Mouse (Mus musculus): ENCODE data around the gene 1700015F17Rik.

Gene 1700015F17Rik

DNA sequence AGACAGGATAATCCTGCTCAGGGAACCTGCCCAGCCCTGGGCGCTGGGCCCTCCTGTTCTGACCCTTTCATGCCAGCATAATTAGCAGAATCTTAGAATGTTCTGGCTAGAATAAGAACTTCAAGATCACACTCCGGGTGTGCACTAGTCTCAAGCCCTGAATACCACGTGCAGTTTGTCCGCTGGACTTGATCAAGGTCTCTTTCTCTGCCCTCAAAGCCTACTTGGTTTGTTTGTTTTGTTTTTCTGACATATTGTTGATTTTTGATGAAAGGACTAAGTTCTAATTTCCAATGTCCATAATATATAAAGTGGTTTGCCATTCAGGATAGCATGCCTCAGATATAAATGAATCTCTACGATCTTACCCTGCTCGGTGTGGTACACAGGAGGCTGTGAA is at the start of gene 1700015F17Rik:
Gene 1700015F17Rik, minus strand, starts transcription at position 101 of the 400 bp plus-strand sequence.
- no peak for DNase-seq

DNA sequence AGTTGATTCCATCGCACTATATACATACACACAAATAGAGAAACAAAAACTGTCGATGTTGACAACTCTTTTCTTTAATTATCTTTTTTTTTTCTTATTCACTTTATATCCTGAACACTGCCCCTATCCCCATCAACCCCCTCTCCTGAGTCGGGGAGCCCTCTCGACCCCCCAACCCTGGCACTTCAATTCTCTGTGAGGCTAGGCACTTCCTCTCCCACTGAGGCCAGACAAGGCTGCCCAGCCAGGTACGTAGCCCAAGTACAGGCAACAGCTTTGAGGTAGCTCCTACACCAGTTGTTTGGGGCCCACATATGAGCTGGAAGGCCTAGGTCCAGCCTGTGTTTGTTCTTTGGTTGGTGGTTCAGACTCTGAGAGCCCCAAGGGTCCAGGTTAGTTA is 36.5 kb upstream of the 1700015F17Rik start:
- peak; percentile 52 for DNase-seq

DNA sequence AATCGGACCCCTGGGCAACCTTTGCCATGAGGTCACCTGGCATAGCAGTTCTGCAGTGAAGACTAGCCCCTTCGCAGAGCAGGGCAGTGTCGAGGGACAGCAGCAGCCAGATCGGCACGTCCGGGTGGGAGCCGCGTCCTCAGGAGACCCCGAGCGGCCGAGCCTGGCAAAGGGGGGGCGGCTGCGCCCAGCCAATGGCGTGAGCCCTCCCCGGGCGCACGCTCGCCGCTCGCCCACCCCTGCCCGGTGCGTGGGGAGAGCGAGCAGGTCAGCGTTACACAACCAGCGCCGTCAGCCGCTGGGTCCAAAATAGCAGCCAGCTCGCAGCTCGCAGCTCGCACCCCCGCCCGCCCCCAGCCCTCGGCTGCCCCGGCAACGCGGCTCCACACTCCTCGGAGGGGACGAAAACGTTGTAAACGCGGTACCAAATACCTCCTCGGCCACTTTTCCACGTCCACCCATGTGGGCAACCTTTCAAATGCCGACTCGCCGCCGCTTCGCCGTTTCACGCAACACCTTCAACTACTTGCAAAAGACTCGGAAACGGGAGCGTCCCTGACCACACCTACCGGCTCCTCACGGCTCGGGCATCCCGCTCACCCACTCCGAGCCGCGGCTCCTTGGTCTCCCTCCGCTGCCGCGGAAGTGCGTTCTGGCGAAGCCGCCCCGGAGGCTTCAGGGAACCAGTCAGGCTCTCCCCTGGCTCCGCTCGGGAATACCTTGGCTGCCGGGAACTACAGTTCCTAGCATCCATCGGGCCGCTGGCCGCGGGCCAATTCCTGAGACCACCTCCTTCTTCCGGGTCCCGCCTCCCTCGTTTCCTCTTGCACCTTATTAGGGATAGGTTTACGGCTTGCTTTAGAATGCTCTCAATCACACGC is 35.5 kb upstream of the 1700015F17Rik start, which contains the start of gene Cldn12:
Gene Cldn12, minus strand, starts transcription at position 763 of the 881 bp plus-strand sequence.
- DNase-seq = peak; percentile 98

DNA sequence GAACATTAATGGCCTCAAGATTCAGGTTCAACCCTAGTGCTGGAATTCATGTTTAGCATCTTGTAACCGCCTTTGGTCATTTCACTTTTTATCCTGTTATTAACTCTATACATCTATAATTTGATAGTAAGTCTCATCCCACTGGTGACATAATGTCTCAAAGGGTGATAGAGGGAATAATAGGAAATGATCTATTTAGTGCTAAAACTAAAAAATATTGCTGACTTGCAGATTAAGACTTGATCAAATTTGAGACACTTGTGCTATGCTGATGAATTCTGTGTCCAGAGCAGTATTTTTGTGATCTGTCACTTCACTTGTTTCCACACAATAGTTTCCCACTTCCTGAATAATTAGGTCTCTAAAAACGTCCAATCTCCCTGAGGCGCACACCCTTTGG is 32.5 kb upstream of the 1700015F17Rik start:
- DNase-seq = no peak

DNA sequence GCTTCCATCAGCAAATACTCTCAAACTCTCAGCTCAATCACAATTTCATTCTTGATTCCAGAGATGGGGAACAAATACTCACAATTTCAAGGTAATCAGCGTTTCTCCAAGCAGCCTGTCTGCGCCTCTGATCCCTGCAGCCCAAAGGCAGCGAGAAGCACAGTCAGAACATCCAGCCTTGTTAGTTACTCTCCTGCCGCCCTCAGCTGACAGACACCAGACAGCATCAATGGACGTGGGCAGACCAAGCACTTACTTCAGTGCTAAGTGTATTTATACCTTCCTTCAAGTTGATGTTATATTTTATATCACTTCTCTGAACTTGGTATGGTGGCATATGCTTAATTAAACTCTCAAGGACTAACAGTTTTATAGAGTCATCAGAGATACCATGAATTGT is 32.0 kb upstream of the 1700015F17Rik start:
- DNase-seq = no peak

DNA sequence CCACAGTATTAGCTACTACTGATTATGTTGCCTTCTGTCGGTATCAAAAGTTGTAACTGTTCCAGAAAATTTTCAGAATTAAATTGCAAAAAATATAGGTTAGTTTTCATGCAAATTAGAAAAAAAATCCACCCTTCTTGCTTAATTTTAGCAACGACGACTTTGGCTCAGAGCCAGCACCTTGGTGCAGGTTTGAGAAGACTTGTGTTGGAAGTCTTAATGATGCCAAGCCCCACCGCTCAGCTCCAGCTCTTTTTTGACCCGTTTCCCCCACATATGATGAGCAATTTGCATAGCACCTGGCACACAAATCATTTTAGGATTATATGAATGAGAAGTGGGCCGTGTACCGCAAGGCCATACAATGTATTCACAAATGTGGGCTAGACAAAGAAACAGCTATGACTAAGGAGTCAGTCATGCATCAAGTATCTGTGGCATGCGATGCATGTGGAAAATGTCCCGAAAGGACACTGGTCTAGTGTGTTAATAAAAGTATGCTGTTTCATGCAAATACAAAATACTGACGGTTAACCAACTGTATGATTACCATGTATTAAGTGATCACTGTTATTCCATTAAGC is 31.5 kb upstream of the 1700015F17Rik start:
- peak; percentile 52 for DNase-seq

DNA sequence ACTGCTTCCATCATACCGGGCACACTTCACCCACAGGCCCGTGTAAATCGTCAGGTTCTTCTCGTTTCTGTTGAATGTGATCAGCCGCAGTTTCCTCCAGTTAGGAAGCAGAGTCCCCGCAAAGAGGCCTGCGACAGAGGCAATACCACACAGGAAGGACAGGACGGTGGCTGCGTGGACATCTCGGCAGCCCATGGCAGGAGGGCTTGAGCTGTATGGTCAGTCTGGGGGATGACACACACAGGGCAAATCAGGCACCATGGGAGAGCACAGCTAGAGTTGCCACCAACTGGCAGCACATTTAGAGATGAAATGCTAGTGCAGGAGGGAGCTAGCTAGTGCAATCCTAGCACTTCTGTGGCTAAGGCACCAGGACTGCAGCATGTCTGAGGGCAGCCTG is 29.3 kb upstream of the 1700015F17Rik start:
- no peak for DNase-seq

DNA sequence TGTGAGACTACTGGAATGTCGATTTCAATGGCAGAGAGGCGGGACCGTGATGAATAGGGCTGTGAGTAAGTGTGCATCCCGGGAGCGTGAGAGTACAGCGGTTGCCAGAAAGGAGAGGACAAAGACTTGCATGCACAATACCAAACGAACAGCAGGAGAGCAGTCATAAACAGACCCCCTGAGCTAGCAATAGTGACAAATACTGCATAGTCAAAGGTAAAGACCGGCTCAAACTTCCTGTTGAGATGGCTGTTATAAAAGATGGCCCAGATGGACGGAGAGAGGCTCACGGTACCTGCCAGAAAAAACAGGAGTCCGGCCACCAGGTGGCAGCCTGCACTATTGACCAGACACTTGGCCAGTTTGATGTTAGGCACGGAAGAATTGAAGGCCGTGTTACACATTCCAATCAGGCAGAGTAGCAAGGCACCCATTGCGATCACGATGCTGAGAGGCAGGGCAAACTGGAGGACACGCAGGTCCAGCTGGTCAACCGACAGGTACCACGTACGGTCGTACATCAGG is 28.8 kb upstream of the 1700015F17Rik start:
- peak; percentile 92 for DNase-seq

DNA sequence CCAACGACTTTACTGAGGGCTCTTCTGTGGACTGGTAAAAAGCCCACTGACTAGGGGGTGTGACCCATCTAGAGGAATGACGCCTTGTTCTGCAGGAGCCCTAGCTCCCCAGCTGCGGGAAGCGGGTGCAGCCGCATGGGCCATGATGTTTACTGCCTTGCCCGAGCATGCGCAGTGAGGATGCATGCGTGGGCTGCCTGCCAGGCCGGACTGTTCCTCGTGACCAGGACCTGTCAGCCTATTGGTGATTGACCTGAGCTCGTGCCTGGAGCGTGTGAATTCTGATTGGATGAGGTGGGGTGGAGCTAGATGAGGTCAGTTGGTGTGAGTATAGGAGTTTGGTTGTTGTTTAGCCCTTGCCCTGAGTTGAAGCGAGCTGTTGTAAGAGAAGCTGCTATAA is 25.5 kb upstream of the 1700015F17Rik start:
- no peak for DNase-seq

DNA sequence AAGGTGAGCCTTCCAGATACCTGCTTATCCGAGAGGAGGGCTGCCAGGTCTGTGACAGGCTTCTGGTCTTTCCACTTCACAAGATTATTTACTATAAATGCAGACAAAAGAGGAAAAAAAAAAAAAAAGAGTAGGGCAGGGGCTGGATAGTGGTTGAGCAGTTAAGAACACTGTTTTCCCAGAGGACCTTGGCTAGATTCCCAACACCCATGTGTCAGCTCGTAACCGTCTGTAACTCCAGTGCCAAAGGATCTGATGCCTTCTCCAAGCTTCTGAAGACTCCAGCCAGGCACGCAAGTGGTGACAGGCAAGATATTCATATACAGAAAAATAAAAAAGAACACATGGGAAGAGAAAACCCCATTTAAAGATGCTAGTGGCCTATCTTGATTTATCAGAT is 24.4 kb upstream of the 1700015F17Rik start:
- DNase-seq = no peak

DNA sequence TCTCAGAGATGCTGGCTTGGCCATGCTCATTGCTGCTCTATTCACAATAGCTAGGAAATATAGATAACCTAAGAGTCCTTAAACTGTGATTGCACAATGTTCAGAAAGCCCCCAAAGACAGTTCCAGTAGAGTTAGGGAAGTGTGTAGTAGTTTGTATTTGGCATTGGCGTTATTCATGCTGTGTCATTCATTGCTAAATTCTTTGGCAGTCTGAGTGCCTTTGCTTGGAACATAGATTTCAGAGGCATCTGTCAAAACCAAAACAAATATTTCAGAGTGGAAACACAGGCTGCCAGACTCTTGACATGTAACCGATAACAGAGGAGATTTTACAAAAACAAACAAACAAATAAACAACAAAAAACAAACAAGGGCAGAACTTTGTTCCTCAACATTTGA is 22.6 kb upstream of the 1700015F17Rik start:
- DNase-seq = no peak

DNA sequence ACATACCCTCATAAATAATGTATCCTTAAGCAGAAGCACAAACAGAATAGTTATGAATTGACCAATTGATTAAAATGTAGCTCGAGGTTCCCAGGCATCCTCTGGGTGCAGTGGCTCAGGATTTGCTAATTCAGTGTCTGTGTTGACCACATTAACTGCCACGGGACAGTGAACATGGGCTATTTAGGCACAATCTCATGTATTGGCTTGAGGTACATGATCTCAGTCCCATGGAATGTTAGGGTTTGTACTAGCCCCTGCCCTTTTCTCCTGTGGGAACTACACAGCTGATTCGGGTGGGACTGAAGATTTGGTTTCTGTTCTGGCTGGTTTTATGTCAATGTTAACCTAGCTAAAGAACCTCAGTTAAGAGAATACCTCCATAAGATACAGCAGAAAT is 17.4 kb upstream of the 1700015F17Rik start:
- no peak for DNase-seq

DNA sequence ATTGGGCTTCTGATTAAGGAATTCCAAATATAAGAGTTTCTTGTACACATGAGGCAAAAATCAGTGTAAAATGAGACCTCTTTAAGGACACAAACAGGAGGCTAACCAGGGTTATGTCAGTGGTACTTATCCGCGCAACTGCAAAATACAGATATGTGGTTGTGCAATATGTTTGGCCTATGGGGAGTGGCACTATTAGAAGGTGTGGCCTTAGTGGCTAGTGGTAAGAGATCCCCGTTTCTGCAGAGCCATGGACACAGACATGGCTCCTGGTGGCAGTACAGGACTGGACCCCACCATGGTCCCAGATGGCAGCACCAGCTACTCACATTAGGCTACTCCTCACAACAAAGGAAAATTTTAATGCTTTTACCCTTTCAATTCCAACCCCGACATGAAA is 16.1 kb upstream of the 1700015F17Rik start:
- no peak for DNase-seq

DNA sequence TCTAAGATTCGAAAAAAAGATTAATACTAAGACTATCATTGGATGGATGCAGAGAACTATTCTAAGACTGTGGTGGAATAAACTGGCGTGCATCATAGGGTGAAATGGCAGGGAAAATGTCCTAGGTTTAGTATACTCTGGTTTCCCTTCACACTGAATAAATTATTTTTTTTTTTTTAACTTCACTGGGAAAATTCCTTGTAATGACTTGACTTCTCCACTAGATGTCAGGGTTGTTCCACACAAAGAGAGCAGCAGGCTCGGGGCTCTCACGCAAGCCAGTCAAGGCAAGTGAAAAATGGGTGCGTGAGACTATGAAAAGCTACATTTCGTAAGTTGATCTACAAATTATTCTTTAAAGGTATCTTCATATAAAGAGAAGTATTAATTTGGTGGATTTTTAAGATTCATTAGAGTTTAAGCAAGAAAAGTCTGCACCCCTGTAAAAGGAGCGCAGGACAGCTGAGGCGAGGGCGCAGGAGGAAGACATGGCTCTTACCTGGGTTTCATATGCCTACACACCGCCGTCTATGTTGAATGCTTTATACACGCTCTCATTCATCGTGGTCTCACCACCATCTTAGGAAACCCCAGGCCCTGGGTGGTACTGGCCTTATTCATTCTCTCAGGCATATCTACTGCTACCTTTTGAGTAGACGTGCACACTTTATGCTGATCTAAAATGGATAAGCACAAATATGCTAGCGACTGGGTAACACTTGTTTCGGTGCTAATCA is 15.5 kb upstream of the 1700015F17Rik start:
- peak; percentile 69 for DNase-seq

DNA sequence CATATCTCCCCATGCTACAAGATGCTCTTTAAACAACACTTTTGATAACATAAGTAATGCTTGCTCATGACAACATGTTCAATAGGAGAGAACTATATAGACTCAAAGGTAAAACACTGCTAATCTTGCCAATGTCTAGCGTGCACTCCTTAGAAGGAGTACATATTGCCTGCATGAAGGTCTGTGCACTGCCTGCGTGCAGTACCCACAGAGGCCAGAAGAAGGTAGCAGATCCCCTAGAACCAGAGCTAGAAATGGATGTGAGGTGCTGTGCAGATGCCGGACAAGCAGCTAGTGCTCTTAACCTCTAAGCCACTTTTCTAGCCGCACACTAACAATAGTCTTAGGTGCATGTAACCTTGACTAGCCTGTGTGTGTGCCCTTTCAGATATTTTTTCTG is 13.2 kb upstream of the 1700015F17Rik start:
- DNase-seq = no peak

DNA sequence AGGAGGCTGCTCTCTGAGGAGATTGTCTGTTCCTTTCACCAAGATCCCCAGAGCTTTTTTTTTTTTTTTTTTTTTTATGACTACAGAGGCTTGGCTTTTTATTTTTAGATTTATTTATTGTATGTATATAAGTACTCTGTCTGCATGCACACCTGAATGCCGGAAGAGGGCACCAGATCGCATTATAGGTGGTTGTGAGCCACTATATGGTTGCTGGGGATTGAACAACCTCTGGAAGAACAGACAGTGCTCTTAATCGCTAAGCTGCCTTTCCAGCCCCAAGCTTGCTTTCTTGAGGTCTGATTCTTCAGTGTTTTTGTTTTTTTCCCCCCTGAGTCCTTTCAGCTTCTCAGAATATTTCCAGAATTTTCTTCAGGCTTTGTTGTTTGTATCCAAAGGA is 7.1 kb upstream of the 1700015F17Rik start:
- no peak for DNase-seq

DNA sequence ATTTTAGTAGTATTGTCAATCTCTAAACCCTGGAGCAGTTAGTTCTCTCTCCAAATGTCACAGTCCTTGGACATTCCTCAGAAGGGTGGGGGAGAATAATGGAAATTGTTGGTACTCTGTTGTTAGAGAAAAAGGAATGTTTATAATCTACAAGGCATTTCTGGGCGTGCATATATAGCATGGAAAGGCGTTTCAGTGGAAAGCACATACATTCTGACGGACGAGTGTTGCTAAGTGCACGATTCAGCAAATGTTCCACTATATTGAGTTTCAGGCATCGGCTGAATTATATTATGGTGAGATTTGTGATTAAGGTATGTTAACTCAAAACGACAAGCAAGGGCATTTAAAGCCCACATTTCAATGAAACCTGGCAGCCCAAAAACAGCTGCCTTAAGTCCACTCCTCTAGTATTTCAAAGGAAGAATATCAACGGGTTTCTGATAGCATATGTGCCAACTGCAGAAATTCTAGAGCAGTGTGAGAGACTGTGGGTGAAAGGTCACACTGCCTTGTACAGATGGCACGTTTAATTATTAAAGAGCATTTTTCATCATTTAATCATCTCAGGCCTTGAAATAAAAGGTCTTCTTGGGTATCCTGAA is 4.4 kb upstream of the 1700015F17Rik start:
- no peak for DNase-seq

DNA sequence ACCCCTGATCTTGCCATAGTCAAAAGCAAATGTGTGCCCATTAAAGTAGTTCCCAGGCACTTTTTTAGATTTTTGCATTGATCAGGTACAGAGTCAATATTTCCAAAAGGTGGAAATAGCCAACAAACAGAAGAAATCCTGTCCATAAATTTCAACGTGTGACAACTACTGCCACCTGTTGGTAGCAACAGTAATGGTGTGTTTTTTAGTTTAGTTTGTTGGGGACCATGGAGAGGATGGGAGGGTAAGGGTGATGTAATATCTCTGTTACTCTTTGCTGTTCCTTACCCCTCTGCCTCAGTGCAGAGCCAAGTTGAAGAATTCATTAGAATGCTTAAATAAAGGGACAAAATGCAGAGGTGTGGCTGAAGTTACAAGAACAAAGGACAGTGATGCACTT is 2.7 kb upstream of the 1700015F17Rik start:
- no peak for DNase-seq

DNA sequence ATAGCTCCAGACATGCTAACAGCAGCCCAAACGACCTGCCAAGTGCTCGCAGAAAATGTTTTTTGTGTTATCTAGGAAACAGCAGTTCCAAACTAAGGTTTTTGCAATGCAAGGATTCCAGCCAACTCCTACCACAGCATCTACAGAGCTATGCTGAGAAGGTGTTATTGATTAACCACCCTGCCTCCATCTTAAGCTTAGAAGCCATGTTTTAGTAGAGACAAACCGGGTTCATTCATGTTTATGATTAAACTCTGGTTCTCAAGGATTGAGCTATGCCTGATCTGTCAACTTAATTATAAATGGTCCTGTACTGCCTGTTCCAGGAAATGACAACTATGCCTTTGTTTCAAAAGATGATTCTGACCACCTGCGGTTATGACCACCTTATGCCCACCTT is 2.8 kb downstream of the 1700015F17Rik start:
- DNase-seq = no peak

DNA sequence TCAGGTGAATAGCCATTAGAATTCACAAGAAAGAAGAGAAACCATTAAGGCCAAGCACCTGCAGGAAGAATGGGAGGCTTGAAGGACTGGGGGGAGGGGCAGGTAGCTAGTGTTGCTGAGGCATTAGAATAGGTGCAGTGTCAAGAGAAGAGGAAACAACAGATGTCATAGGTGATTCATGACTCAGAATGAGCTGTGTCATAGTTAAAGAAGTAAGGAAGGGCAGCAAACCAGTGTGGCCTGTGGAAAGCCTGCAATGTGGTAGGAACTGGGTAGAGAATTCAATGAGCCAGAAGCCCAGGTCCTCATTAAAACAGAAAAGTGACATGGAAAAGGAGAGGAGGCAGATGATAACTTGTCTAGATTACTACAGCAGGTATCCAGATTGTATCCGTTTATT is 13.7 kb downstream of the 1700015F17Rik start:
- no peak for DNase-seq

DNA sequence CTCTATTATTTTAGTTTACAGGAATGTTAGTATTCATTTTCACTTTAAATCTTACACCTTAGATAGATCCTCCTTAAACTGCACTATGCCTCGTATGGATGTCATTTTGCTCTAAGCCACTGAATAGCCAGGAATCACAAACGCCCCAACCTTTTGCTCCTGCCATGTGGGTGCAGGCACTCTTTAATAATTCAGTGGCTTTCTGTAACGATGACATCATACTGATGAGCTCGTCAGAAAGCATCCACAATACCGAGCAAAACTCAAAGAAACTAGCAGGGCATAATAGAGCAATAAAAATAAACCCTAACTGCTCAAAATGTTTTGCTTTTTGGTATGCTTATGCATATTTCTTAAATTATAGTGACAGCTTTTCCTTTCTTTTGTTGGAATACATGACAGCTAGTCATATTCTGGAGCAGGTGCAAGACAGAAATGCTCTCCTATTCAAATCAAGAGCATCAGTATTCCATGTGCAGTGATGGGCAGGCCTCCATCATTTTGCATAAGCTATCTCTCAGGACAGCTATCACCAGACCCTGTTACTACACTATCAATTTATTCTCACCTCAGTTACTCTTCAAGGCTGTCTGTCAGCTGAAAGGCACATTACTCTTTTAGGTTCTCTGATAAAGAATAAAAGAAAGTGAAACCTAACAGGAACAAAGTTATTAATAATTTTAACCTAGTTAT is 47.1 kb downstream of the 1700015F17Rik start:
- DNase-seq = no peak

DNA sequence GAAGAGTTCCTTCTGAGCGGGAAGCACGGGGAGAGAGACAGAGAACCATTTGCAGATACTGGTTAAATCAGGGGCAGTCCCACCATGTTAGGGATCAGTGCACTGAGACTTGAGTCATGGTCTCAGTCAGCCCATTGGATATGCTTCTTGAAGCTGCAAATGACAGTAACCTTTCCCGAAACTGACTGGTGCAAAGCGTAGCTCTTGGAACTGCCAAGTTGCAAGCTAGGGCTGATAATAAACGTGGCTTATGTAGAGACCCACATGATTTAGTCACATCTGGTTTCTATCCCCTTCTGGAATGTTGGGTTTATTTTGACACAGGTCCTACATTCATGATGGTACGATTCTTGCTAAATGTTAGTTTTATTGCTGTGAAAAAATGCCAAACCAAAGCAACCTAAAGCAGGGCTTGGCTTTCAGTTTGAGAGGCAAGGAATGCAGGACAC is 55.2 kb downstream of the 1700015F17Rik start:
- DNase-seq = no peak

Measured in cerebellum, adult 9-10 months (tissue).